Mouse (Mus musculus) erythroblast, adult 5-6 weeks (primary cell): ENCODE measurements at regions not wholly inside any gene's neighbourhood (a gene's known extent, or its start where the extent isn't known, plus 50 kb on each side); places are given as distances from the start of the nearest gene placed in this dataset.

Source experiments
- ATAC-seq: replicated peaks from 2 replicates; pipeline ENCODE4 v1.8.0; 2016; ENCODE audit warnings: moderate number of reproducible peaks, mild to moderate bottlenecking, moderate TSS enrichment, inconsistent platforms; ENCODE audit not compliant: poor library complexity, low FRiP score, severe bottlenecking

DNA sequence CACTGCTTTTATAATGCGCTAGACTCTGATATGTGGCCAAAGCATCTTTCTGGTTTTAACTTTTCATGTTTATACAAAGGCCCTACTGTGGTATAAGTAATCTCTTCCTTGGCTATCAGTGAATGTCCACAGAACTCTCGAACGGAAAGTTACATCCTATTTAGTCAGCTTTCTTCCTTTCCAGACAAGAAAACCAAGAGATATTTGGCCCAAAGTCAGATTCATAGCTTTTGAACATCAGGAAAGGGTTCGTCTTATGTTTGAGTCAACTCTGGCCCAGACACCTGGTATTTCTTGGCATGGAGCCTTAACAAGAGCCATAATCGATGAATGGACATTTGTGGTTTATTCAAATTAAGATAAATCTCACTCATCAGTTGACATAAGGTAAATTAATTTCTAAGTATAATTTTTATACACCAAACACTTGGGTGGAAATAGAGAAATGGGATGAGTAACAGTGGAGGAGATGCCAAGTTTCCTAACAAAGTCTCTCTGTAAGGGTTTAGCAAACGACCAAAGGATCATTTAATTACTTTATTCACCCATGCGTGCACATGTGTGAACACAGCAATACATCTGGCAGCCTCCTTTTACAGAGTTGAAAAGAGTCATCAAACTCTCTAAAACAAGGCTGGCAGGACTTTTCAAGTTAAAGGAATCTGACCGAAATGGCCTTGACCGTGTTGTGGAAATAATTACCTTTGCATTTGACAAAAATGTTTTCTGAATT lies 287.2 kb upstream of the Rbms1 start:
- no peak for ATAC-seq

DNA sequence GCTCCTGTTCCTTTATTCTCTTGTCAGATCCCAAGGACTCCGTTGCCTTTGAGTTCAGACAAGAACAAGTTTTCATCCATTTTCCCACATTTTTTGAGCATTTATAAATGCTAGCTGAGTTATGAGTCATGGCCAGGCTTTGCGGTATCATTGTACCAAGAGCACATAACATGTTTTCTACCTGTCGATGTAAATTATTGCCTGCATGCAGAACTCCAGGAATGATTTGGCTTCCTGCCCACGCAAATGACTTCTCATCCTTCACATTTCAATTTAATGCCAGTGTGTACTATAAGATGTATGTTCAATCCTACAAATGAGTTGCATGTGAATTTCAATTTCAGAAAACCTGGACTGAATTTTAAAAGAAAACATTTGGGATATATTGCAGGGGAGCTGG lies 285.0 kb upstream of the Rbms1 start:
- no peak for ATAC-seq

DNA sequence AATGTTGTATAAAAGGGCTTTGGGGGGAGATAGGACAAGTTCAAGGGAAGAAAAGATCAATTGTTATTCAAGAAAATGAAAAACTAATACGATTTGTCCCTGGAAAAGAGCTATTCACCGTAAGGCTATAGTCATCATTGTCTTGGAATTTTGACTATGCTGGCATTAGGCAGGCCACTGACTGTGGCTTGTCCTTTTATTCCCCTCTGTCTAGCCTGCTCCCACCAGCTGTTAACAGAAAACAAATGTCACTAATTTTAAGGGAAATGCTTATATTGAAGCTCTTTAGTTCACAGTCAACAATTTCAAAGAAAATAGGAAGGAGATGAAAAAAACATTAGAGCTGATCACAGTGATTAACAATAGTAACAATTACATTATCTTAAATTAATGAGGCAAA lies 284.3 kb upstream of the Rbms1 start:
- ATAC-seq: no peak

DNA sequence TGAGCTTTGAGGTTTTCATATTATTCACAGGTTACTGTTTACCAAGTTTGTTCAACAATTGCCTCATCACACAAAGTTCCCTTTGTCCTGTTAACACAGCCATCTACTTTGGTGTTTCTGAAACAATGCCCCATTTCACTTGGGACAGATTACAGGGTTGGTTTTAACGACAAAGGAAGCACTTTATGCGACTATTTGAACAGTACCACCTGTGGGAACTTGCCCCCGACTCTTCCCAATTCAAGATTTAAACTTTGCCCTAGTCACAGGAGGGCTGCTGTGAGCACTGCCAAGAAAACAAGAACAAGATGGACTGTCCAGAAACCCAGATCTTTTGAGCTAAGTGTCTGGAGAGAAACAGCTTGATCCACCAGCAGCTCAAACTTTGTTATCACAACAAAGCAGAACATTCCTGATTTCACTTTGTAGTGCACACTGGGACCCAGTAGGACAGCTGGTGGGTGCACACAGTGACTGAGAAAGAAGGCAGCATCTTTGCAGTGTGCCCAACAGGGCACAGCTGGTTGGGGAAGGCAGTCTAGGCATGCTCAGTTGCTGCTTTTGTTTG lies 283.8 kb upstream of the Rbms1 start:
- no peak for ATAC-seq

DNA sequence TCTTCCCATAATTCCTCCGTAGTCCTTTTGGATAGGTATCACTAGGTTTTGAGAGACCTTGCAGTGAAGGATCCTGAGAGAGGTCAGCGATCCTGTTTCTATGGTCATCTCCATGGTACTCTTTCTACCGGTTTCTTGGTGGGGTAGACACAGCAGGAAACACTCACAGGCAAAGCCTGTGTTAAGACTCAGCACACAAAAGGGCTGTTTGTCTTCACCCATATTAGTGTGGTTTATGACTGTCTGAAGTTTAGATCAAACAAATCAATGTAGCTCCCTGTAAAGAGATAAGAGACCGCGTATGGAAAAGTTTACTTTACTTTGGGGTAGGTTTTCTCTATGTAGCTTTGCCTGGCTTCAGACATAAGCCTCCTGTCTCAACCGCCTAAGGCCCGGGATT lies 282.5 kb upstream of the Rbms1 start:
- no peak for ATAC-seq

DNA sequence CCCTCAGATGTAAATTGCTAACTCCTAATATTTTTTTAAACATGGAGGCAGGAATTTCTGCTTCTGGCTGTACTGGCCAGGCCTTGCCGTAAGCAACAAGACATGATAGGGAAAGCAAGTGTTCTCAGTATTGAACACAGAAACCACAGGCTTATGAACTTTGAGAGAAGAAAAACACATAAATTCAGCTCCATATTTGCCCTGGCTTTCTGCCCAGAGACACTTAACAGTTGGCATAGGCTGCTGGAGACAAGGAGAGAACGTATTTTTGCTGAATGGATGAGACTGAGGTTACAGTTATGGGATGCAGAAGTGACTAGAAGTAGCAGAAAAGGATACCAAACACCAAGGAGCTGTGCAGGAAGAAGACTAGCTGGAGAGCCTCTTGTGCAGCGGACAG lies 258.7 kb upstream of the Rbms1 start:
- no peak for ATAC-seq

DNA sequence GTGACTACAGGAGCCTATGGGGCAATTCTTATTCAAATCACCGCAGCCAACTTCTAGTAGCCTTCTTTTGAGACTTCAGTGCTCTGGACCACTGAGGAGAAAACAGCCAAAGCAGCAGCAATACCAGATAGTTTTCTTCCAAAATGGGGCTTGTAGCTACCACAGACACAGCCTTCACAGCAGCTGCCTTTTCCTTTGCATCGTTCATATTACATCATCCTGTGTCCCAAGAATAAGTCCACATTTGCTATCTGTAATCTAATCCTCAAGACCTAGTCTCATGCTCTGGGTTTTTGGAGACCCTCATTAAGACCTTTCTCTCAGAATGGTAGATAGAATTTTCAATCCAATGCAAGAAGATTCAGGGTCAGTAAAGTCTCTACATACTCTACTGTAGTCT lies 258.2 kb upstream of the Rbms1 start:
- ATAC-seq: no peak

DNA sequence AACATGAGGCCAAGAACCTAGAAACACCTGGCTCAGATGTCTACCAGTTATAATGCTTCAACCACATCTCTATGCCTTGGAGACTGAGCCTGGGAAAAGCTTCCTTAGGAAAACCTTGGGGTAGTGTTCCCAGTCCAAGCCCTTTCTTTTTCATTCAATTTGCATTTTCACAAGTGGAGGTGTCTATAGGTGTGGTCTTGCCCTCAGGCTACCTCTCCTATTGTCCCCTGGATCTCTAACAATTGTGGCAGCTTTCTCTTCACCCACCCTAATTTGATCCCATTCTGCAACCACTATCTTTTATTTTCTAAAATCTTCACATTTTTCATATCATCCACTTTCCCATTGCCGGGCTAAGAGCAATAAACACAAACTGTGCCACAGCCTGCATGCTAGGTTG lies 251.0 kb upstream of the Rbms1 start:
- no peak for ATAC-seq

DNA sequence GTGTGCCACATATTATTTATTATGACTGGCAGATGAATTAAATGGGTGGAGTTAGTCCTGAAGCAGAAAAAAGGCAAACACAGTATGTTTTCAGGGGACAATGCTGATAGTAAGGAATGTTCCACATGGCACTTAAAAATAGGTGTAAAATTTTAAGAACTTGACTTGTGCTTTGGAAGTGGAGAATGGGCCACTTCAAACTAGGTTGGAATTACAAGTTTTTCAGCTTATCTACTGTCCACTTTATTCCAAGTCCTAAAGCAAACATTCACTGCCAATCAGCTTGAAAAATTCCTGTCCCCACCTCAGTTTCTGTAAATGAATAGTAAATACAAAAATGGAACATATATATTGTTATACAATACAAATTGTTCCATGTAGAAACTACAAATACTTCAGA lies 238.4 kb upstream of the Rbms1 start:
- ATAC-seq: no peak

DNA sequence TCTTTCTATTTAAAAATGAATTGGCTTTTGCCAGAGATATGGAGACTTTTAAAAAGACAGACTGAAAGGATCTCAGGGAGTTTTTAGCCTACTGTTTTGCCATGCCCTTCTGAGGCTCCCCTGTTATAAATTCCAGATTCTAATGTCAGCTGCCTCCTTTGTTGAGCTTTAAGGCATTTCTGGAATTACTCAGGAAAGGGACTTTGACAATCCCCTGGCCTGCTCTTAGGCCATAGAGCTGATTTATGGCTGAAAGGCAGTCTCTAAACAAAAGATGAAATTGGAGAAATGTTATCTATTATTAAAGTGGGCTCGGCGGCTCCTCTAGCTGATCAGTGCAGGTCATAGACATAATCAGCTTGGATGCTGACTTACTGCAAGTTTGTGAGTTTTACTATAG lies 231.0 kb upstream of the Rbms1 start:
- no peak for ATAC-seq

DNA sequence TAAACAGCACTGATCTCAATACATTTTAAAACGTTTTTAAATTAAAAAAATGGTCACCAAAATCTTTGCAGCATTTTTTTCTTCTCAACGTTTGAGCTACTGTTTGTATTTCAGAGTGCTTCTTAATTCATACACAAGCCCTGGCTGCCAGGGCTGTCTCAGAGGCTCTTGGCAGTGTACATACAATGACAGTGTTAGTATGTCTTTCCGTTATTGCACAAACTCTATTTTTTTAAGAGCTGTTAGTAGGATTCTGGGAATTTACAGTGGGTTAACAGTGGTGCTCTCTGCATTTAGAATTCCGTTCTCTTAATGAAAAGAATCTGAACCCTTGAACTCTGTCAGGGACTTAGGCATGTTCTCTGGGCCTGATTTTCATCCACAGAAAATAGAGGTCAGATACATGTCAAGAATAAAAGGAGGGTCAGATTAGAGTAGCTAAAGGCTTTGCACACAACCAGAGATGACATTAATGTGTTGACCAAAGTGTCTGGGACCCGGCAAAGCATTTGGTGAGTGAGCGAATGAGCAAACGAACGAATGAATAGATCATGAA lies 219.5 kb upstream of the Rbms1 start:
- ATAC-seq: no peak

DNA sequence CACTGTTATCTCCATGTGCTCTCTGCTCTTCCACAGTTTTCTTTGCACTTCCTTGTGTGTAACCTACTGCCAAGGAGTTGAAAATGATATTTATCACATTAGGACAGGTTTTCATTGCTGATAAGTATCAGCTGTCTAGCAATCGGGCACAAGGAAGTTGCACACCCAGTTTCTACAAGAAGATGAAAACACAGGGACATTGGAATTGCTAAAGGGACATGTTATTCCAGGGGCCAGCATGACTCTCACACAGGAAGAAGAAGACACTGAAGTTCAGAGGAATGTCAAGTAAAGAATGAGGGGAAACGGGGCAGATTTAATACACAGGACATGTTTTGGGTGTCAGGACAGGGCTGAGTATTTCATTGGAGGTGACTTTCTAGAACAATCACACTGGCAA lies 214.8 kb upstream of the Rbms1 start:
- ATAC-seq: no peak

DNA sequence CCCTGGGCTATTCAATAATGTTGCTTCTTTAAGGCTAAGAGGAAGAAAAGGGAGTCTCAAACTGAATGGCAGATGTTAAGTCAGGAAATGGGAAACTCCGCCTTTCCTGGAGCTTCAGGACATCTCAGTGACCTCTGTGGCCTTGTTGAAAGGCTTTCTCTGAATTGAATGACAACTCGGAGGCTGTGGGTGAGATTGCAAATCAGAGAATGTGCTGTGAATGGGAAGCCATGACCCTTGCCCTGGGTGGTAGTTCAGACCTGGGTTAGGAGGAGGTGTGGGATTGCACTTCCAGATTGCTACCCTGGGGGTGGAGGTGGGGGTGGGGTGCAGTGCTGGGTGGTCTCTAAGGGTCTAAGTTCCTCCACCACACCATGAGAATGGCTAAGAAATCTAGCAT lies 213.8 kb upstream of the Rbms1 start:
- no peak for ATAC-seq

DNA sequence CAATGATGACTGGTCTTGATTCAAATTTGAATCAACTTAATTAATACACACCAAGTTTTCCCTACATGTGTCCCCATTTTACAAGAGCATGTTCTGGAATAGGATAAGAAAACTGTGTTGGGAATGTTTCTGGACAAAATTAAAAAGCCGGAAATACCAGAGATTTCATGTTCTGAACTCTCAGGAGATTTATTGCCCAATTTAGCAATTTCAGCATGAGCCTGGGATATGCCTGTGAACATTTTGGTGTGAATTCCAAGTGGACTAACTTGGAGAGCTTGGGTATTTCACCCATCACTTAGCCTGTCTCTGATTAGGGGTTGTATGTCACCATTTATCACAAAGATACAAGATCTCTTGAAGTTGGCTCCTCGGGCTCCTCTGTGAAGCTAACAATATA lies 210.6 kb upstream of the Rbms1 start:
- ATAC-seq: no peak

DNA sequence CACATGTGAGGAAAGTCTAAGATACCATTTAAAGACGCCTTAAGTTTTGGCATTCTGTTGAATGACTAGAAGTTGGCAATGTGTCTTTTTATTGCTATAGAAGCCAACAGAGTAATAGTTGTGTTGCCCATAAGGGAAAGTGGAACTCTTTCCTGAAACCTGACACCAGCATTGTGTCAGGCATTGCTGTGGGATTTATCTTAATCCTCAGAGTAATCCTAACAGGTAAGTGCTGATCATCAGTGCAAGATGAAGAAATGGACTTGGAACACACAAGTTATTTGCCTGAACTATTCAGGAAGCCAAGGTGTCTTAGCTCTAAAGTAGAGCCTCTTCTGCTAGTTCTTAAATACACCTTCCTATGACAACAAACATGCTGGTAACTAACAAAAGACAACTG lies 198.3 kb upstream of the Rbms1 start:
- no peak for ATAC-seq

DNA sequence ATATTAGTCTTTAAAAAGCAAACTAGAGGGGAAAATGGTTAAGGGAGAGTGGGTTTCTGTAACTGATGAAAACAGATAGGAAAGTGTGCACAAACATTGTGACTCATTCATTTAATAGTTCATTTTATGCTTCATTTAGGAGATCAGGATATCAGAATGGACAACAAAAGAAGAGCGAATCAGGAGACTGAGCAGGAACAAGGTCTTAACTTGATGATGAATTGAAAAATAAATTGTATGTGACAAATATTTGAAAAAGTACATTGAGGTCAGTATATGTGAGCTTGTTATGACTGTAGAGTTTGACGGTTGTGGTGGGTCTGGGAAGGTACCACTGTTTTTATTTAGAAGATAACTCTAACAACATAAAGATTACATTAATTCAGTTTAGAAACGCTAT lies 196.8 kb upstream of the Rbms1 start:
- ATAC-seq: no peak

DNA sequence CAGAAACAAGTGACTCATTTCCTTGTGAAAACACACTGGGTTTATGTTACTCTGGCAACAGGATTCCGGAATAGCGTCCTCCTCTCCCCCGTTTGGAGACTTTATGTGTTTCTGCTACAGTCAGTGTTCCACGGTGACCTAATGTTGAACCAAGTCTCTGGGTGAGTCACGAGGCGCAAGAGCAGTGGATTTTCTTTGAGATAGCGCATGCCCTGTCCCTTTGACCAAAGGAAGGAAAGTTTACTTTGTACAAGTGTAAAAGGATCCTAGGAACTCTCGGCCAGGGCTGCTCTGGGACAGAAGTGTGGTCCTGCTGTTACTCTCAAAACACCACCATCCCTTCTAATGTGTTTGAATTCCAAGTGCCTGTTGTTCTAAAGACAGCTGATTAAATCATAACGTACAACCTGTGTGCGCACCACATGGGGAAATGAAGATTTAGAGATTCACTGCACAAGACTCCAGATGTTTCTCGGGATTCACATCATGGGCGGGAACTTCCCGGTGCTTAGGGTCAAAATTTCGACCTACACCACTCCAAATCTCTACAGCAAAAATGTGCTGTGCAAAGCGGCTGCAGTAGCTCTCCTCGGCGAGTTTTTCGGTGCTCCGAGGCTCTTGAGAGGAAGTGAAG lies 176.1 kb upstream of the Rbms1 start:
- ATAC-seq: no peak

DNA sequence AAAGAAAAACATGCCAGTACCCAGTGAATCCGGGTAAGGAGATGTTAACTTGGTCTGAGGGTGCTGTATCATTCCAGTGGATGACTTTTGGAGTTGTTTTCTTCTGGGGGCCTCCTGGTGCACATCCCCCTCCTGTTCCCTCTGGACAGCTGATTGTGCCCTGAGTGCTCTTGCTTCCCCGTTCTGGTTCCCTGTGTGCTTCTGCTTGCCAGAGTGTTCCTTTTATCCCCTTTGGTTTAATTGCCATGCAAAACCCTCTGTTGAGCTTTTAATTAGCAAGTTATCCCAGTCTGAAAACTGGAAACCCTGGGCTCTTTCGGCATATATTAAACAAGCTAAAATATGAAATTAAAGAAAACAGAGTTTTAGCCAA lies 175.6 kb upstream of the Rbms1 start:
- no peak for ATAC-seq

DNA sequence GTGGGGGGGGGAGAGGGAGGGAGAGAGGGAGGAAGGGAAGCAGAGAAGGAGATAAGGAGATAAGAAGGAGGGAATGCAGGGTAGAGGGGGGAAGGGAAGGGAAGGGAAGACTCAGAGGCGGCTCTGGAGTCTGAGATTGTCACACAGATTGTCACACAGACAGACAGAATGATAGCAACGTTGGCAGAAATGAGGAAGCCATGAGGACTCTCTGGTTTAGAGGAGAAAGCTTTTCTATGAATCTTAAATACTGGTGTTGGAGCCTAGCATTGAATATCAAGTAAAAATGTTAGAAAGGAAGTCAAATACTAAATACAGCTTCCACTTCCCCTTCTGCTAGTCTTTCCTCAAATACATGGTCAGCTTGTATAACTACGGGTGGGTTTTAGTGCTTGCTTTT lies 174.4 kb upstream of the Rbms1 start:
- no peak for ATAC-seq

DNA sequence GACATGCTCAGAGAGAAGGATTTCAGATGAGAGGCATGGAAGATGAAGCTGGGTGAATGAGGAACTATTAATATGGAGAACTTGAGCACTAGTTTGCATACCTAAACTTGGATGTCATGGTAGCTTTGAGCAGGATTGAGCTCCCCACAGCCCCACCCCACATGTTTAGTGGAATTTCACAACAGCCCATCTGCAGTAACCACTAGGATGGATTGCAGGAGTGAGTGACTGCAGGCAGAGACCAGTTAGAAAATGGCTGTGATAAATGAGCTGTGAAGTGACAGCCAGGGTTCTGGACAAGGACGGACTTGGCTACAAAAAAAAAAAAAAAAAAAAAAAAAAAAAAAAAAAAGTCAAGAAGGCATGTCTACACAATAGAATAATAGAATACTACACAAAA lies 173.9 kb upstream of the Rbms1 start:
- no peak for ATAC-seq

DNA sequence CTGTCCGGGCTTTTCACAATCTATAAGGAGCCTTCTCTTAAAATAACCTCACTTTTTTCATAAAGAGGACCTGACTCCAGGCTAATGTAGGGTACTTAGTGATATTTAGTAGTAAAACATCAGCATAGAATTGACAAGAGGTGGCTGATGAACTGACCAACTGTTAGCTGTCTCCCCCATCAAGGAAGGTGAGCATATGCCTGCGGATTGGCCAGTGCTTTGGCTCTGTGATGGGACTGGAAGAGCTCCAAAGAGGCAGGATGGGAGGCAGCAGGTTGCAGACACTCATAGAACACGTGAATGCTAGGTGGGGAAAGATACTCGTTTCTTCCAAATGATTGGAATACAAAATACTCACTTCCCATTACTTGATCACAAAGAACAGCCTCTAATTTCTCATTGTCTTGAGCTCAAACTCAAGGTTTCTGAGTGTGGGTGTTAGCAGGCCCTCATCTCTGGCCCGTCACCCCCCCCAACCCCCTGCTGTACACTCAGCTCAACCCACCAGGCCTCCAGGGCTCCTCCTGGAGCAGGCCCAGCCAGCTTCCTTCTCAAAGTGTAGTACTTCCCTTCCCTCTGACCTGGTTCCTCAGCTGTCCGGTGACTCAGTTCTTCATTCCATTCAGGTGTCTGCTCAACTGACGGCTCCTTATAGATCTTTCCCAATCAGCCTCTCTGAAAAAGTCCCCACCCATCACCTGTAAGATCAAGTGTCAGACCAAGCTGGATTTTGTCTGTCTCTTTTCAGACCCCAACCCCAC lies 160.2 kb upstream of the Rbms1 start:
- ATAC-seq: no peak
